Mouse (Mus musculus) embryonic facial prominence, embryonic 14.5 days (tissue): ENCODE measurements around the gene Aida. TPM values are rescaled to one million over a fixed set of nuclear protein-coding genes. Genes with fewer than 3 reads are reported as not detected.

Experiments used
- ATAC-seq: fragments of 200-750 bp; cut with Nextera tagmentation; 2 replicates; pipeline ENCODE4 v1.8.0; 2017; ENCODE audit warnings: low read depth, moderate number of reproducible peaks, moderate TSS enrichment
- DNase-seq: peaks from one replicate; pipeline ENCODE4 v3.0.0-alpha.2; 2015; ENCODE audit warnings: low spot score
- H3K27ac ChIP-seq: fragments of 300-500 bp; sonication (generic); replicated peaks from 2 replicates; pipeline ENCODE4 v1.5.1; 2014; ENCODE audit warnings: low read depth, mild to moderate bottlenecking, low read length, moderate library complexity
- H3K27me3 ChIP-seq: fragments of 300-500 bp; sonication (generic); replicated peaks from 2 replicates; pipeline ENCODE4 v1.6.1; 2014; ENCODE audit warnings: low read length; ENCODE audit not compliant: control insufficient read depth, insufficient read depth
- H3K36me3 ChIP-seq: fragments of 300-500 bp; sonication (generic); 2 replicates; pipeline ENCODE4 v1.6.1; 2014; ENCODE audit warnings: low read length, mixed read lengths; ENCODE audit not compliant: control insufficient read depth, insufficient read depth
- H3K4me1 ChIP-seq: fragments of 300-500 bp; sonication (generic); 2 replicates; pipeline ENCODE4 v1.6.1; 2014; ENCODE audit warnings: antibody characterized with exemption, low read length; ENCODE audit not compliant: control insufficient read depth, insufficient read depth
- H3K4me2 ChIP-seq: fragments of 300-500 bp; sonication (generic); 2 replicates; pipeline ENCODE4 v1.6.1; 2014; ENCODE audit warnings: low read depth, mild to moderate bottlenecking, low read length, moderate library complexity, mixed read lengths
- H3K4me3 ChIP-seq: fragments of 300-500 bp; sonication (generic); 2 replicates; pipeline ENCODE4 v1.5.1; 2014; ENCODE audit warnings: low read depth, mild to moderate bottlenecking, low read length
- H3K9ac ChIP-seq: fragments of 300-500 bp; sonication (generic); 2 replicates; pipeline ENCODE4 v1.6.1; 2014; ENCODE audit warnings: low read depth, mild to moderate bottlenecking, low read length, moderate library complexity, mixed read lengths
- H3K9me3 ChIP-seq: fragments of 300-500 bp; sonication (generic); 2 replicates; pipeline ENCODE4 v1.6.1; 2016; ENCODE audit warnings: low read length; ENCODE audit not compliant: control insufficient read depth
- WGBS: fragments of 180-500 bp; shearing (Covaris S2); extraction: QIAGEN DNeasy Blood & Tissue Kit; methylation state at CpG from one replicate; pipeline ENCODE4 v1.1.7; 2014; 5-methylcytosine and 5-hydroxymethylcytosine counted together
- polyA plus RNA-seq: library from polyadenylated mRNA; unstranded; fragments of >200 nt; fragmentation: Nextera tagmentation; extraction: Ambion mirVana; gene quantifications from 2 replicates; pipeline ENCODE4 v1.2.1, GENCODE M21; 2014

Aida gene
- polyA plus RNA-seq: 35.5 and 40.8 TPM in 2 replicates

GRCm38 (mm10) chr1:183296465-183296864, at the start of gene Aida:
Gene Aida (plus strand): TSS chr1:183296590.
- no peaks in the 10 kb centered on the region for H3K4me1 ChIP-seq
- peaks cover 18% of the 10 kb centered on the region for H3K36me3 ChIP-seq
- peak within 1 kb of the TSS; percentile 55 for H3K4me2 ChIP-seq
- H3K9me3 ChIP-seq: no peaks in the 10 kb centered on the region
- 0% methylated on average over 25 of the region's 26 CpGs for WGBS
- no peaks in the 10 kb centered on the region for H3K27me3 ChIP-seq
- peak within 1 kb of the TSS; percentile 61 for H3K27ac ChIP-seq
- peak within 1 kb of the TSS; percentile 66 for H3K9ac ChIP-seq
- DNase-seq (peak; percentile 22), ATAC-seq (0 out of 2 replicates have a peak, but pooled peaks have one; percentile 10)
- peak within 1 kb of the TSS; percentile 52 for H3K4me3 ChIP-seq

DNA sequence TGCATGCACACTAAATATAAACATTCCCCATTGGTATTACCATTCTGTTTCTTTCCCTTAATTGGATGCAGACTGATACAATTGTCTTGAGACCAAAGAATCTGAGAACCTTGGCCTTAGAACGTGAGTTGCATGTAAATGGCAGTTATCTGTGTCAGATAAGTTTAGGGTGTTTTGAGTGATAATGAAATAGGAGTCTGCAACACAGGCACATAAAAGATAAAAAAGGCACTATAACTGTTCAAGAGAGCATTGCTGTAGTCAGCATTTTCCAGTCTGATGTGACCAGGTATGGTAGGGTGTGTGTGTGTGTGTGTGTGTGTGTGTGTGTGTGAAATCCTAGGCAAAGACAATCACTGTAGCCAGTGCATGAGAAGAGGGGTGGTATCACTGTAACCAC, 48.2 kb upstream of the Aida start:
- DNase-seq (no peak), ATAC-seq (no peak)
- H3K4me3 ChIP-seq: no peak overlapping the region
- H3K36me3 ChIP-seq: no peaks in the 10 kb centered on the region
- no peak overlapping the region for H3K27ac ChIP-seq
- H3K27me3 ChIP-seq: no peaks in the 10 kb centered on the region
- peaks cover 5% of the 10 kb centered on the region; the same call in 1 of the 2 replicates for H3K9me3 ChIP-seq
- H3K4me2 ChIP-seq: no peak overlapping the region
- WGBS: 18% methylated on average over 1 of the region's 1 CpGs
- no peak overlapping the region for H3K9ac ChIP-seq
- peaks cover 10% of the 10 kb centered on the region for H3K4me1 ChIP-seq

DNA sequence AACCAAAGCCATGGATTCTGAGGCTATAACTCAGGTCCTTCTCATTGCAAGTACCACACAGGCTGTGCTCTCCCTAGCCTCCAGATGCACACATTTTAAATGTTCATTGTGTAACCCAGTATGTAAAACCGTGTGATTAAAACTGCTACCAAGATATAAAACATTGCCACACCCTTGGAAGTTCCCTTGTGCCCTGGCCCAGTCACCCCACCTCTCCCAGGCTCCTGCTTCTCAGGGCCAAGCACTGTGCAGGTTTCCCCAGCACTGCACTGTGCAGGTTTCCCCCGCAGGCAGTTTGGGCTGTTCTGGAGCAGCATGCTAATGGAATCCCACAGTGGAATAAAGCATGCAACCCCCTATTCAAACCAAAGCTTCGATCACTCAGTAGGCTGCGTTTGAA, 45.8 kb upstream of the Aida start:
- ATAC-seq (no peak), DNase-seq (no peak)
- Histone ChIP-seq H3K4me3 (no peak overlapping the region), H3K4me2 (no peak overlapping the region), H3K27ac (no peak overlapping the region), H3K36me3 (no peaks in the 10 kb centered on the region), H3K9me3 (no peaks in the 10 kb centered on the region), H3K9ac (no peak overlapping the region), H3K27me3 (no peaks in the 10 kb centered on the region), H3K4me1 (peaks cover 10% of the 10 kb centered on the region)
- 54% methylated on average over 4 of the region's 4 CpGs for WGBS

DNA sequence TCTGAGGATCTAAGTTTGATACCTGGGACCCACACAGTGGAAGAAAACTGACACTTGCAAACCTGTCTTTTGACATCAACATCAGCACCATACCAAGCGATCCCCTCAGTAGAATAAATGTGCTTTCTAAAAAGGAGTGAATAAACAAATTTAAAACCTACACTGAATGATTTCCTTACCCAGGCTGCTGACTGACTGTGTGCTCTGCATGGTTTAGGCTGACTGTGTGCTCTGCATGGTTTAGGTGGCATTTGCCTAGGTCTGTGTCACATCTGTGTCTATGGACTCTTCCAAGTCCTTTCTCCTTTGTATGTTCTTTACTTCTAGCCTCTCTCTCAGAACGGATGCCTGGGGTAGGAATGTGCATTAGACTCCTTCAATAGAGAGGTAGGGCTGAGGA, 44.6 kb upstream of the Aida start:
- Histone ChIP-seq H3K27ac (no peak overlapping the region), H3K4me1 (peaks cover 10% of the 10 kb centered on the region), H3K9ac (no peak overlapping the region), H3K36me3 (no peaks in the 10 kb centered on the region), H3K4me3 (no peak overlapping the region), H3K4me2 (no peak overlapping the region), H3K9me3 (no peaks in the 10 kb centered on the region), H3K27me3 (no peaks in the 10 kb centered on the region)
- WGBS: 86% methylated on average over 2 of the region's 2 CpGs
- ATAC-seq: no peak
- DNase-seq: no peak

DNA sequence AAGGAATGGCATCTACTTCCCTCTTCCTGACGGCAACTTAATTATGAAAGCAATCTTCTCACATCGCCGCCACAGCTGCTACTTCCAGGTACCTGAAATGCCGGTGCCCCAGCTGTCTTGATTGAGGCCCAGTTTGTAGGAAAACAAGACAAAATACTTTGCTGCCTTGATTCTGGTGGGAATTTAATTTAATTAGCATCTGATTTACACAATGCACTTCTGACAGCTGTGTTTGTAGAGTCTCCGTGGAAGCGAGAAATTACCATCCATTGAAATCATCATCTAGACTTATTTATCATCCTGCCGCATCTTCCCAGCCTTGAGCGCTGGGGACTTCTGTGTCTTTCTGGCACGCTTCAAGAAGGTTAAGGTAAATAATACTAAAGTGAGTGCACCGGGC, 43.8 kb upstream of the Aida start:
- 53% methylated on average over 10 of the region's 10 CpGs for WGBS
- DNase-seq (peak; percentile 33), ATAC-seq (no peak)

GRCm38 (mm10) chr1:183264145-183265008, 32.0 kb upstream of the Aida start:
- Histone ChIP-seq H3K9ac (no peak overlapping the region), H3K27ac (no peak overlapping the region), H3K4me1 (no peaks in the 10 kb centered on the region), H3K4me2 (no peak overlapping the region), H3K27me3 (no peaks in the 10 kb centered on the region), H3K9me3 (no peaks in the 10 kb centered on the region), H3K36me3 (no peaks in the 10 kb centered on the region), H3K4me3 (no peak overlapping the region)
- ATAC-seq (no peak), DNase-seq (peak; percentile 11)
- WGBS: 76% methylated on average over 13 of the region's 13 CpGs

More for the DNA sequence above, 43.8 kb upstream of the Aida start:
- Histone ChIP-seq H3K9ac (no peak overlapping the region), H3K4me1 (peaks cover 10% of the 10 kb centered on the region), H3K27ac (no peak overlapping the region), H3K4me2 (no peak overlapping the region), H3K36me3 (no peaks in the 10 kb centered on the region), H3K4me3 (no peak overlapping the region), H3K27me3 (no peaks in the 10 kb centered on the region), H3K9me3 (no peaks in the 10 kb centered on the region)

DNA sequence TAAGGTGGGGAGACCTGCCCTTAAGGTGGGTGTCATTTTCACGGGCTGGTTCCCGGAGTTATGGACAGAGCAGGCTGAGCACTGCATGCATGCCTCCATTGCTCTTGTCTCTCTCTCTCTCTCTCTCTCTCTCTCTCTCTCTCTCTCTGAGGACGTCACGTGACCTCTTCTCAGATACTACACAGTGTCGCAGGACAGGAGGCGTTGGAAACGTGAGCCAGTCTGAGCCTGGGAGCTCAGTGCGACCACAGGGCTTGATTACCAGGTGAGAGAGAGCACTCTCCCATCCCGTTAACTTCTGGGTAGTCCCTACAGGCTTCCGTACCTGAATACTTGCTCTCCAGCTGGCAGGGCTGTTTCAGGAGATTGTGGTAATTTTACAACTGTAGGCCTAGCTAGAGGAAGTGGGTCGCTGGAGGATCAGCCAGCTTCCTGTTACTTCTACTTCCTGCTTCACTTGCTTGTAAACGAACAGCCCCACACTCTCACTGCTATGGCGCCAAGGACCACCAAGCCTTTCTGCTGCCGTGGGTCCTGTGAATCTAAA, 30.4 kb upstream of the Aida start:
- Histone ChIP-seq H3K9me3 (no peaks in the 10 kb centered on the region), H3K4me3 (no peak overlapping the region), H3K9ac (no peak overlapping the region), H3K4me2 (no peak overlapping the region), H3K36me3 (no peaks in the 10 kb centered on the region), H3K4me1 (no peaks in the 10 kb centered on the region), H3K27me3 (no peaks in the 10 kb centered on the region), H3K27ac (no peak overlapping the region)
- no peak for ATAC-seq
- WGBS: 63% methylated on average over 14 of the region's 14 CpGs
- DNase-seq: peak; percentile 9

DNA sequence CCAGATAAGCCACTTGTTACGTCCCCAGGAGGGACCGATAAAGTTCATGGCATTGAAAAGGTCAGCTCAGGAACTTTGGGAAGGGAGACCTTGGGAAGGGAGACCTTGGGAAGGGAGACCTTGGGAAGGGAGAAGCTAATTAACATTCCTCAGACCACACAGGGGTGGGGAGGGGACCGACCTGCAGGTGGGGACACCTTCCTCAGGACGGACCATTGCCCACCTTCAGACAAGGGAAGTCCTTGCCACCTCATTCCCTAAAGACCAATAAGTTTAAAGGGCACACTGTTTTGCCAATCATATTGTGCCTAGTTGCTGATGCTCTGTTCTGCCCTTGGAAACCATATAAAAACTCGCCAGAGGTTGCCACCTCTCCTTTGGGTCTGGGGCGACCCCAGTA, 28.7 kb upstream of the Aida start:
- ATAC-seq (no peak), DNase-seq (no peak)
- H3K27me3 ChIP-seq: no peaks in the 10 kb centered on the region
- H3K36me3 ChIP-seq: no peaks in the 10 kb centered on the region
- H3K9ac ChIP-seq: no peak overlapping the region
- whole genome bisulfite sequencing: 78% methylated on average over 6 of the region's 6 CpGs
- no peak overlapping the region for H3K4me2 ChIP-seq
- no peaks in the 10 kb centered on the region for H3K4me1 ChIP-seq
- H3K27ac ChIP-seq: no peak overlapping the region
- H3K9me3 ChIP-seq: no peaks in the 10 kb centered on the region
- no peak overlapping the region for H3K4me3 ChIP-seq
